Mouse (Mus musculus) hindbrain, embryonic 12.5 days (tissue): ENCODE results near the gene Tctex1d1. TPM values are rescaled to one million over a fixed set of nuclear protein-coding genes. Genes with fewer than 3 reads are reported as not detected.

Experiments used
- ATAC-seq: fragments of 200-750 bp; cut with Nextera tagmentation; 2 replicates; pipeline ENCODE4 v1.8.0; 2017; ENCODE audit warnings: moderate TSS enrichment; ENCODE audit not compliant: low FRiP score
- H3K27ac ChIP-seq: fragments of 300-500 bp; sonication (generic); 2 replicates; pipeline ENCODE4 v1.5.1; 2016; ENCODE audit warnings: mild to moderate bottlenecking
- H3K27me3 ChIP-seq: fragments of 300-500 bp; sonication (generic); 2 replicates; pipeline ENCODE4 v1.6.1; 2016; ENCODE audit warnings: mild to moderate bottlenecking
- H3K36me3 ChIP-seq: fragments of 300-500 bp; sonication (generic); 2 replicates; pipeline ENCODE4 v1.6.1; 2016; ENCODE audit warnings: mild to moderate bottlenecking
- H3K4me1 ChIP-seq: fragments of 300-500 bp; sonication (generic); 2 replicates; pipeline ENCODE4 v1.6.1; 2016
- H3K4me2 ChIP-seq: fragments of 300-500 bp; sonication (generic); replicated peaks from 2 replicates; pipeline ENCODE4 v1.6.1; 2016; ENCODE audit warnings: mild to moderate bottlenecking
- H3K4me3 ChIP-seq: fragments of 300-500 bp; sonication (generic); 2 replicates; pipeline ENCODE4 v1.5.1; 2016; ENCODE audit warnings: mild to moderate bottlenecking
- H3K9ac ChIP-seq: fragments of 300-500 bp; sonication (generic); 2 replicates; pipeline ENCODE4 v1.6.1; 2016; ENCODE audit warnings: mild to moderate bottlenecking, moderate library complexity
- H3K9me3 ChIP-seq: fragments of 300-500 bp; sonication (generic); replicated peaks from 2 replicates; pipeline ENCODE4 v1.6.1; 2016; ENCODE audit warnings: mild to moderate bottlenecking
- WGBS: fragments of 180-500 bp; shearing (Covaris S2); methylation state at CpG from one replicate; pipeline ENCODE4 v1.1.7; 2016; 5-methylcytosine and 5-hydroxymethylcytosine counted together
- polyA plus RNA-seq: library from polyadenylated mRNA; unstranded; fragments of >200 nt; fragmentation: Nextera tagmentation; extraction: Ambion mirVana; gene quantifications from 2 replicates; pipeline ENCODE4 v1.2.1, GENCODE M21; 2016

Tctex1d1 gene
- polyA plus RNA-seq, 1 experiment from 2014 or later, result 3.6 TPM

- no peaks in the 10 kb centered on the region for H3K36me3 ChIP-seq
- H3K4me2 ChIP-seq, result no peak overlapping the region
- no peak overlapping the region for H3K9ac ChIP-seq
- no peaks in the 10 kb centered on the region for H3K27me3 ChIP-seq
- 82% methylated on average over 4 of the region's 4 CpGs for WGBS
- H3K4me3 ChIP-seq, result no peak overlapping the region
- H3K4me1 ChIP-seq, result no peaks in the 10 kb centered on the region
- ATAC-seq, result no peak
- H3K9me3 ChIP-seq, result no peaks in the 10 kb centered on the region
- no peak overlapping the region for H3K27ac ChIP-seq
Measured at GRCm38 (mm10) chr4:102990016-102990415, 11.6 kb downstream of the Tctex1d1 start.

DNA sequence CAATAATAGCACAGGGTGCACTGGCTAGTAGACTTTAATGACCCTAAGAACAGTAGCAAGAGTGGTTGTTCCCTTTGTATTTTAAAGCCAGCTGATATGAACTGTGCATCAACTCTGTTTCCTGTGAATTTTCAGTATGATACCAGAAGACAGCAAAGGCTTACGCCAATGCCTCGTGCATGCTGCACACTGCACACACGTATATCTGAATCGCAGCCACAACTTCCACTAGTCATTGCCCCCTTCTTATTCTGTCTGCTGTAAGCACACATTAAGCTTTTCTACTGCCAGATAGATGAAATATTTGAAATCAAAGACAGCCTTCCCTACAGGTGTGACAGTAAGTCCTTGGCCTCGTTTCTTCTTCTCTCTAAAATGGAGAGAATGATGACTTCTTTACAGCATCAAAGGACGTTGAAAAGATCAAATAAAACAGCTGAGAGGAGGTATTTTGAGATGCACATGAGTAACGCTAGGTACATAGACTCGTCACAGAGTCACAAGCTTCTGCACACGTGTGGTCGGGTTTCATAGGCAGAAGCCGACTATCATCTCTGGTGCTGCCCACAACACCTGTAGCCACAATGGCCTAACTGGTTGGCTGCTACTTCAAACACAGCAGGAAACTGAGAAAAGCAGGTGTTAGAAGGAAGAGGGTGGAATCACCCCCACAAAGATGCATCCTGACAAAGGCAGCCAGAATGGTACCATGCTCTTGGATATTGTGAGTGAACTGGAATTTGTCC lies 12.4 kb downstream of the Tctex1d1 start:
- Histone ChIP-seq H3K9ac (no peak overlapping the region), H3K9me3 (no peaks in the 10 kb centered on the region), H3K27ac (no peak overlapping the region), H3K27me3 (no peaks in the 10 kb centered on the region), H3K4me3 (no peak overlapping the region), H3K4me1 (no peaks in the 10 kb centered on the region), H3K36me3 (no peaks in the 10 kb centered on the region), H3K4me2 (no peak overlapping the region)
- 84% methylated on average over 11 of the region's 11 CpGs for WGBS
- no peak for ATAC-seq

DNA sequence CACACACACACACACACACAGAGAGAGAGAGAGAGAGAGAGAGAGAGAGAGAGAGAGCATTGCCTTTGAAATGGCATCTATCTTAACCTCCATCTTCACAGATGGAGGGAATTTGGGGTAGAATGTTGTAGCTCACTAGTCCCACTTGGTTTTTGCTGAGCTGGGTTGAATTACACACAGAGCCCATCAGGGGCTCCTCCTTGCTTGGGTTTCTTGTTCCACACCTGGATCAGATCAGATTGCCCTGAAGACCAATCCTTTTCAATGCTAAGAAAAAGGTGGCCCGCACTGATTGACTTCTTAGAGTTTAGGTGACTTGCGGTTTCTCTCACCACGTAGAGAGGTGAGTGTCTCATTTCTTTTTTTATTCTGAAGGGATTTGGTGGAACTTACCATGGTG lies 13.3 kb downstream of the Tctex1d1 start:
- Histone ChIP-seq H3K36me3 (no peaks in the 10 kb centered on the region), H3K4me1 (no peaks in the 10 kb centered on the region), H3K27me3 (no peaks in the 10 kb centered on the region), H3K9me3 (no peaks in the 10 kb centered on the region), H3K9ac (no peak overlapping the region), H3K4me2 (no peak overlapping the region), H3K4me3 (no peak overlapping the region), H3K27ac (no peak overlapping the region)
- 78% methylated on average over 3 of the region's 3 CpGs for WGBS
- ATAC-seq, result no peak

GRCm38 (mm10) chr4:103004681-103005080 lies 26.3 kb downstream of the Tctex1d1 start:
- Histone ChIP-seq H3K27ac (no peak overlapping the region), H3K9me3 (no peaks in the 10 kb centered on the region), H3K4me3 (no peak overlapping the region), H3K27me3 (no peaks in the 10 kb centered on the region), H3K9ac (no peak overlapping the region), H3K4me2 (no peak overlapping the region), H3K4me1 (peaks cover 15% of the 10 kb centered on the region), H3K36me3 (no peaks in the 10 kb centered on the region)
- no peak for ATAC-seq
- whole genome bisulfite sequencing, result 79% methylated on average over 4 of the region's 4 CpGs

DNA sequence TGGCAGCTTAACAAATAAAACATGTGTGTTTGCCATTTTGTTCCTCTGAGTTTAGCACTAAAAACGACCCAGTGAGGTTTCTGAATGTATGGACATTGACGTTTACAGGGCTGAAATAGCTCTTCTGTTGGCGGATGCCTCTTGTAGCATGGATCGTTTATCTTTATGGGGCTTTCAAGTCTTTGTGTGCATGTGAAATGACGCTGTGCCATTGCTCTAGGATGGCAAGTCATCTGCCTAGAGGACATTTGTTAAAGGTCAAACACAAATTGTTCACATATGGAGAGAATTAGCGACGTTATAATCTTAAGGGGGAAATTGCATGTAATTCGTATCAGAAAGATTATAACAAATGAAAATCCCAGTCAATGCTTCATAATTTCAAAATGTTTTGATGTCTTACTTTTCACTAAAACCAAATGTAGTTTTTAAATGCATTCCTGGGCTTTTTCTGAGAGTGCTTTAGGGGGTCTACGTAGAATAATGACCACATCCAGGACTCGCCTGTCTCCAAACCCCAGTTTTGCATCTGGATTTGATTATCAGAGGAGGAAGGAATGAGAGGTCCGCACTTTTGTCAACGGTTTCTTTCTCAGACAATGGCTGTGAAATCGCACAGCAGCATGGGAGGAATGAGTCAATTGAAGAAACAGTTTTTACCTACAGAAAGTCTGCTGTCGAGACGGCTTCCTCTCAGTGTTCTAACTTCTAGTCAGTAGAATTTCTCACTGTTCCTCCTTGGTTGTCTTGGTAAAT lies 27.0 kb downstream of the Tctex1d1 start:
- Histone ChIP-seq H3K9ac (no peak overlapping the region), H3K4me3 (no peak overlapping the region), H3K36me3 (no peaks in the 10 kb centered on the region), H3K4me1 (peaks cover 15% of the 10 kb centered on the region), H3K27ac (no peak overlapping the region), H3K27me3 (no peaks in the 10 kb centered on the region), H3K4me2 (no peak overlapping the region), H3K9me3 (no peaks in the 10 kb centered on the region)
- WGBS, result 52% methylated on average over 15 of the region's 15 CpGs
- no peak for ATAC-seq

- 63% methylated on average over 5 of the region's 5 CpGs for WGBS
- H3K9me3 ChIP-seq, result no peaks in the 10 kb centered on the region
- no peak overlapping the region for H3K4me2 ChIP-seq
- H3K9ac ChIP-seq, result no peak overlapping the region
- no peak overlapping the region for H3K4me3 ChIP-seq
- no peaks in the 10 kb centered on the region for H3K27me3 ChIP-seq
- H3K36me3 ChIP-seq, result no peaks in the 10 kb centered on the region
- peaks cover 15% of the 10 kb centered on the region for H3K4me1 ChIP-seq
- no peak for ATAC-seq
- H3K27ac ChIP-seq, result no peak overlapping the region
Measured at GRCm38 (mm10) chr4:103006266-103006665, 27.9 kb downstream of the Tctex1d1 start.

GRCm38 (mm10) chr4:103006943-103007418 lies 28.6 kb downstream of the Tctex1d1 start:
- Histone ChIP-seq H3K36me3 (no peaks in the 10 kb centered on the region), H3K27ac (0 out of 2 replicates have a peak overlapping the region, but pooled peaks have one; percentile 52), H3K27me3 (no peaks in the 10 kb centered on the region), H3K4me1 (peaks cover 19% of the 10 kb centered on the region), H3K9ac (no peak overlapping the region), H3K4me2 (no peak overlapping the region), H3K4me3 (no peak overlapping the region), H3K9me3 (no peaks in the 10 kb centered on the region)
- ATAC-seq, result no peak
- 27% methylated on average over 4 of the region's 4 CpGs for WGBS

DNA sequence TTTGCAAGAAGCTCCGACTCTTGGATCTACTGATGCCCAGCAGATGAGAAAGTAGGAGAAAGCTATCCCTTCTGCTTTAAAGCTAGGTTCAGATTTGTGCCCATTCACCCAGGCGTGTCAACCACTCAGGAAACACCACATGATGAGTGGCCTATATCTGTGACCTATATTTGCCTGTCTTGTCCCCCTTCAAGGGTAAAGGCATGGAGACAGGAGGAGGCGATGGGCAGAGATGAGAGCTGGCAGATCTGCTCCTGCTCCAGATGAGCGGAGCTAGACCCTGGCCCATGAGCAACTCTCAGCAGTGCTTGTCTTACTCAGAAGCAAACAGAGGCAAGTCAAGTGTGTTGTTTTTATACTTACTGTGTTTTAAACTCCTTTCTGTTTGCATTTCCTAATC lies 32.3 kb downstream of the Tctex1d1 start:
- ATAC-seq, result no peak
- Histone ChIP-seq H3K4me1 (peaks cover 27% of the 10 kb centered on the region), H3K4me2 (no peak overlapping the region), H3K36me3 (no peaks in the 10 kb centered on the region), H3K4me3 (no peak overlapping the region), H3K27ac (no peak overlapping the region), H3K9me3 (no peaks in the 10 kb centered on the region), H3K9ac (no peak overlapping the region), H3K27me3 (no peaks in the 10 kb centered on the region)
- 93% methylated on average over 4 of the region's 4 CpGs for WGBS

- no peak overlapping the region for H3K4me2 ChIP-seq
- no peak overlapping the region for H3K9ac ChIP-seq
- H3K4me1 ChIP-seq, result peaks cover 18% of the 10 kb centered on the region
- no peak for ATAC-seq
- H3K4me3 ChIP-seq, result no peak overlapping the region
- H3K27me3 ChIP-seq, result no peaks in the 10 kb centered on the region
- 41% methylated on average over 7 of the region's 7 CpGs for WGBS
- no peaks in the 10 kb centered on the region for H3K36me3 ChIP-seq
- 0 out of 2 replicates have a peak overlapping the region, but pooled peaks have one; percentile 18 for H3K27ac ChIP-seq
- H3K9me3 ChIP-seq, result no peaks in the 10 kb centered on the region
Measured at GRCm38 (mm10) chr4:103011823-103012222, 33.4 kb downstream of the Tctex1d1 start.

GRCm38 (mm10) chr4:103013490-103013889 lies 35.1 kb downstream of the Tctex1d1 start:
- H3K4me2 ChIP-seq, result peak overlapping the region; percentile 17; the same call in 1 of the 2 replicates
- 2% methylated on average over 4 of the region's 4 CpGs for WGBS
- no peaks in the 10 kb centered on the region for H3K27me3 ChIP-seq
- no peaks in the 10 kb centered on the region for H3K9me3 ChIP-seq
- no peak overlapping the region for H3K4me3 ChIP-seq
- no peak for ATAC-seq
- no peaks in the 10 kb centered on the region for H3K36me3 ChIP-seq
- H3K9ac ChIP-seq, result no peak overlapping the region
- H3K27ac ChIP-seq, result no peak overlapping the region
- peaks cover 12% of the 10 kb centered on the region for H3K4me1 ChIP-seq

DNA sequence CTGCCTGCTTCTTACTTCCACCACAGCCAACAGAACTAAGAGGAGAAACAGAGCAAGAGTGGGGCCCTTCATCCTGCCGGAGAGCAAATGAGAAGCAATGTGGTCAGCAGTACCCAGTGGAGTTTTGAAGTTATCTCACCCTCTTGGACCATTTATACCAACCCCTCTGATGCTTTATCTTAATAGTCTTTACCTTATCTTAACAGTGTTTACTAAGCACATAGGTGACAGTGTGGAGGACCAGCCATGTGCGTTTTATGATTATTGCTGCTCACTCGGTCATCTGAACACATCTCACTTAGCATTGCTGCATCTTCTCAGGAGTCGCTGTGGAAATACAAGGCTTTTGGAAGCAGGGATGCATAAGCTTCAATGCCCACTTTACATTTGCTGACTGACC lies 48.2 kb downstream of the Tctex1d1 start, which contains the start of gene Insl5:
Gene Insl5, minus strand, starts transcription at position 222 of the 400 bp plus-strand sequence.
- Histone ChIP-seq H3K9me3 (no peaks in the 10 kb centered on the region), H3K36me3 (no peaks in the 10 kb centered on the region), H3K27ac (no peak within 1 kb of the TSS), H3K4me1 (no peaks in the 10 kb centered on the region), H3K27me3 (no peaks in the 10 kb centered on the region), H3K9ac (no peak within 1 kb of the TSS), H3K4me3 (no peak within 1 kb of the TSS), H3K4me2 (no peak within 1 kb of the TSS)
- no peak for ATAC-seq
- 97% methylated on average over 4 of the region's 4 CpGs for WGBS

GRCm38 (mm10) chr4:103027745-103028144 lies 49.3 kb downstream of the Tctex1d1 start:
- no peaks in the 10 kb centered on the region for H3K27me3 ChIP-seq
- no peak overlapping the region for H3K4me3 ChIP-seq
- H3K36me3 ChIP-seq, result no peaks in the 10 kb centered on the region
- no peak overlapping the region for H3K27ac ChIP-seq
- 81% methylated on average over 7 of the region's 7 CpGs for WGBS
- no peak overlapping the region for H3K9ac ChIP-seq
- ATAC-seq, result no peak
- no peaks in the 10 kb centered on the region for H3K4me1 ChIP-seq
- H3K9me3 ChIP-seq, result no peaks in the 10 kb centered on the region
- no peak overlapping the region for H3K4me2 ChIP-seq
